Mouse (Mus musculus): ENCODE data around the gene Hes3. TPM values are rescaled to one million over a fixed set of nuclear protein-coding genes. Genes with fewer than 3 reads are reported as not detected.
A peak's percentile ranks its signal among the peaks of the same experiment; 100 is the strongest.

Hes3 gene
- total RNA-seq, 2 experiments from 2014 or later: not detected

GRCm38 (mm10) chr4:152321464-152321863 is 30.0 kb upstream of the Hes3 start:
- no peak for TF ChIP-seq CTCF (conservative IDR thresholded peaks at IDR 0.05)
- H3K4me3 ChIP-seq: no peak overlapping the region
- DNase-seq (ENCODE audit: low spot score in 2 of 2): no peak
- H3K27ac ChIP-seq: no peak overlapping the region

GRCm38 (mm10) chr4:152318517-152319234 is 27.2 kb upstream of the Hes3 start, which contains the start of gene Rnf207:
Rnf207 (minus strand) TSS chr4:152318993.
- Histone ChIP-seq H3K27ac (no peak within 1 kb of the TSS), H3K4me3 (peak within 1 kb of the TSS; percentile 34)
- DNase-seq (ENCODE audit: low spot score in 2 of 2): peak in 1 of 2 experiments; percentile 68
- peak; percentile 81 for TF ChIP-seq CTCF (conservative IDR thresholded peaks at IDR 0.05)

DNA sequence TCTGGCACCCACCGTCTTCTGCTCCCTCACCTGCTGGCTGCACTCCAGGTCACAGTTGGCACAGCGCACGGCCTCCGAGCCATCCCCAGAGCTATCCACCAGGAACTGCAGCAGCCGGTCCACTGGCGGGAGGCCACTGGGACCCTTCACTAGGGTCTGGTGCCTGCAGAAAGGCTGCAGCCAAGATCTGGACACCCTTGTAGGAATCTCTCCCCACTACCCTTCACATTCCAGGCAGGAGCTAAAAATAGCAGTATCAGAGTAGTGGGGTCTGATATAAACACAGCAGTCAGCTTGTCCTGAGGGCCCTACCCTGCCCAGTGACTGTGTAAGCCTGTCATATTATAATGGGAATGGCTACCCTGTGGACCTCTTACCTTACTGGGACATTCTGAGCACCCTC is 26.2 kb upstream of the Hes3 start:
- DNase-seq (ENCODE audit: low spot score in 2 of 2): no peak
- Histone ChIP-seq H3K27ac (no peak overlapping the region), H3K4me3 (no peak overlapping the region)
- TF ChIP-seq CTCF (conservative IDR thresholded peaks at IDR 0.05): no peak

- no peak overlapping the region for H3K27ac ChIP-seq
- TF ChIP-seq CTCF (conservative IDR thresholded peaks at IDR 0.05): no peak
- DNase-seq (ENCODE audit: low spot score in 2 of 2): no peak
- H3K4me3 ChIP-seq: peak overlapping the region; percentile 49
Measured at GRCm38 (mm10) chr4:152315498-152316213, 24.2 kb upstream of the Hes3 start.

GRCm38 (mm10) chr4:152313934-152314333 is 22.5 kb upstream of the Hes3 start:
- Histone ChIP-seq H3K4me3 (no peak overlapping the region), H3K27ac (no peak overlapping the region)
- TF ChIP-seq CTCF (conservative IDR thresholded peaks at IDR 0.05): peak; percentile 29
- no peak for DNase-seq (ENCODE audit: low spot score in 2 of 2)

GRCm38 (mm10) chr4:152313211-152313632 is 21.8 kb upstream of the Hes3 start:
- H3K27ac ChIP-seq: no peak overlapping the region

DNA sequence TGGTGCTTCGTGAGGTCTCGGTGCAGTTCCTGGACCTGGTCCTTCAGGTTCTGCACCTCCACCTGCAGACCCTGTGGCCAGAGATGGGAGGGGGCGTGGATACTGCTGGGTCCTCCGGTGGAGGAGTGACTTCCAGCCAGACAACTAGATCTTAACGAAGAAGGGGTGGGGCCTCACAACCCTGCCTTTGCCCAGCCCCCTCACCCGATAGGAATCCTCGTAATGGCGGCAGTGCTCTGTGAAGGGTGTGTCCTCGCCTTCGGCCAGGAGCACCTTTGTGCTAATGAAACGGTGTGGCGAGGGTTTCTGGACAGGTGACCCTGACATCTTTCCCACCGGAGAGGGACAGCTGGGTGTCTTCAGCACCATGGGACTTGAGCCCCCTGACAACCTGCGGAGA is 20.7 kb upstream of the Hes3 start:
- TF ChIP-seq CTCF (conservative IDR thresholded peaks at IDR 0.05): no peak
- Histone ChIP-seq H3K27ac (no peak overlapping the region), H3K4me3 (no peak overlapping the region)
- DNase-seq (ENCODE audit: low spot score in 2 of 2): no peak

More at GRCm38 (mm10) chr4:152313211-152313632, 21.8 kb upstream of the Hes3 start:
- no peak for DNase-seq (ENCODE audit: low spot score in 2 of 2)
- H3K4me3 ChIP-seq: peak overlapping the region; percentile 49
- TF ChIP-seq CTCF (conservative IDR thresholded peaks at IDR 0.05): no peak

- TF ChIP-seq CTCF (conservative IDR thresholded peaks at IDR 0.05): no peak
- Histone ChIP-seq H3K27ac (no peak overlapping the region), H3K4me3 (no peak overlapping the region)
- DNase-seq (ENCODE audit: low spot score in 2 of 2): no peak
Measured at GRCm38 (mm10) chr4:152307542-152307941, 16.1 kb upstream of the Hes3 start.

DNA sequence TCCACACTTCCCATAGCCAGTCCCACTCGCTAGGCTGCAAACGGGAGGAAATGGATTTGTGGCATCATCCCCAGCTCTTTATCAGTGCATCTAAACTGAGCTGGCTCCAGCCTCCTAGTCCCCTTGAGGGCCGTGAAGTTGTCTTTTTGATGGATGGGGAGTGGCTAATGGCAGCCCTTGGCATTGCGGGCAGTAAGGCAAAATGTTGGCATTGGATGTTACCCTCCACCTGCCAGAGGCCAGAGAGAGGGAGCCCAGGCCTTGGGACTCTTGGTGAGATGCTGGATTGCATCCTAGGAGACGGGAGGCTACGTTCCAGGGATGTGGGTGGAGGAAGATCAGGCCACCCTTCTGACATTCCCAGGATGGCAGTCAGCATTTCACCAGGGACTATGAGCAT is 14.5 kb upstream of the Hes3 start:
- Histone ChIP-seq H3K27ac (no peak overlapping the region), H3K4me3 (no peak overlapping the region)
- no peak for DNase-seq (ENCODE audit: low spot score in 2 of 2)
- no peak for TF ChIP-seq CTCF (conservative IDR thresholded peaks at IDR 0.05)

DNA sequence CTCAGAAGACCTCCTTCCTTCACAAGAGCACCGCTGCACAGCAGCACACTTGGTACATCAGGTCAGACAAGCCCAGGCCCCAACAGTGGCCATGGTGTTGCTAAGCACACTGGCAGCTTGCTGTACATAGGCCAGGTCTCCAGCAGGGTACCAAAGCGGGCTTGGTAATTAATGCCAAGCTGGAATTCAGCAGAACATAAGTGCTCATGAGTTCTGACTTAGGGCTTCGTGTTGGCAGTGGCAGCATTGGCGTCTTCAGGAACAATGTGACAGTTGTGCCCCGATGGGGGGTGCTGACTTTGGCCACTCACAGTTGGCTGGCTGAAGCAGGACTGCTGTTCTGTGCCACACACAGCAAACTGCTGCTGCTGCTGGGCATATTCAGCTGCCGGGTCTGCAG is 13.2 kb upstream of the Hes3 start:
- Histone ChIP-seq H3K27ac (0 out of 2 replicates have a peak overlapping the region, but pooled peaks have one; percentile 23), H3K4me3 (no peak overlapping the region)
- no peak for DNase-seq (ENCODE audit: low spot score in 2 of 2)
- 0 out of 2 replicates have a peak, but pooled peaks have one; percentile 17 for TF ChIP-seq CTCF (conservative IDR thresholded peaks at IDR 0.05)

- no peak overlapping the region for H3K4me3 ChIP-seq
- DNase-seq (ENCODE audit: low spot score in 2 of 2): no peak
- H3K27ac ChIP-seq: no peak overlapping the region
- no peak for TF ChIP-seq CTCF (conservative IDR thresholded peaks at IDR 0.05)
Measured at GRCm38 (mm10) chr4:152303172-152303571, 11.7 kb upstream of the Hes3 start.

DNA sequence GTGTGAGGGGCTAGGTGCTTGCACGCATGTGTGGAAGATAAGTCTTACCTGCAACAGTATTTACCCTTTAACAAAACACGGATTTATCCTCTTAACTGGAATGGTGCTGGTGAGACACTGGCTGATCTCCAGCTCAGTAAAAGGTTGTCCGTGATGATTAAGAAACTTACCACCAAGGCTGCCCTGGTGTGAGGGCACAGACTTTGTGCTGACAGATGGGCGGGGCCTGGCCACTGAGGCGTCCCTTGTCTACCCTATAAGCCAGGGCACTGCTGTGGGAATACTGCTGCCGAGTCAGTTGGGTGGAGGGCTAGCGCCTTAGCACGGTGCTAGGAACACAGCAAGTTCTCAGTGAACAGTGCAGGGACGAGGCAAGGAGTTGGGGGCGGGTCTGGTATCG is 10.6 kb upstream of the Hes3 start:
- Histone ChIP-seq H3K4me3 (no peak overlapping the region), H3K27ac (no peak overlapping the region)
- TF ChIP-seq CTCF (conservative IDR thresholded peaks at IDR 0.05): no peak
- no peak for DNase-seq (ENCODE audit: low spot score in 2 of 2)

DNA sequence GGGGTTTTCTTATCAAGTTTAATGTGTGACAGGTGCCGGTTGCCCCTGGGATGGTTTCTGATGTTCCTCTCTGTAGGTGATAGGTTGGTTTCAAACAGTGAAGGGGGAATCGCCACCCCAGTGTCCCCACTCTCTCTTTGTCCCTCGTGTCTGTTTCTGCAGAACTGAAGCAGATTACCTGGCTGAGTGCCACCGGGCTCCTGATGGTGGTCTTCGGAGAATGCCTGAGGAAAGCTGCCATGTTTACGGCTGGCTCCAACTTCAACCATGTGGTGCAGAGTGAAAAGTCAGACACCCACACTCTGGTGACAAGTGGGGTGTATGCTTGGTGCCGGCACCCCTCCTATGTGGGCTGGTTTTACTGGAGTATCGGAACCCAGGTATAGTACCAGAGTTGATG is 8.9 kb upstream of the Hes3 start:
- H3K4me3 ChIP-seq: no peak overlapping the region
- no peak overlapping the region for H3K27ac ChIP-seq
- TF ChIP-seq CTCF (conservative IDR thresholded peaks at IDR 0.05): no peak
- DNase-seq (ENCODE audit: low spot score in 2 of 2): no peak

- no peak overlapping the region for H3K27ac ChIP-seq
- no peak for DNase-seq (ENCODE audit: low spot score in 2 of 2)
- H3K4me3 ChIP-seq: no peak overlapping the region
- no peak for TF ChIP-seq CTCF (conservative IDR thresholded peaks at IDR 0.05)
Measured at GRCm38 (mm10) chr4:152298836-152299235, 7.4 kb upstream of the Hes3 start.
